Mouse (Mus musculus) heart, adult 10 weeks (tissue): ENCODE data around the gene Mapkap1. TPM values are rescaled to one million over a fixed set of nuclear protein-coding genes. Genes with fewer than 3 reads are reported as not detected.

Experiments
- polyA plus RNA-seq: library from polyadenylated mRNA; stranded (reverse); fragments of 350-450 nt; fragmentation: Illumina TruSeq; extraction: RNeasy Lipid Tissue Mini Kit (QIAGEN cat#74804); gene quantifications from one replicate; pipeline ENCODE4 v1.2.3, GENCODE M21; 2014; ENCODE audit warnings: low read depth, low replicate concordance

The Mapkap1 gene
- polyA plus RNA-seq = 47.2 TPM

DNA sequence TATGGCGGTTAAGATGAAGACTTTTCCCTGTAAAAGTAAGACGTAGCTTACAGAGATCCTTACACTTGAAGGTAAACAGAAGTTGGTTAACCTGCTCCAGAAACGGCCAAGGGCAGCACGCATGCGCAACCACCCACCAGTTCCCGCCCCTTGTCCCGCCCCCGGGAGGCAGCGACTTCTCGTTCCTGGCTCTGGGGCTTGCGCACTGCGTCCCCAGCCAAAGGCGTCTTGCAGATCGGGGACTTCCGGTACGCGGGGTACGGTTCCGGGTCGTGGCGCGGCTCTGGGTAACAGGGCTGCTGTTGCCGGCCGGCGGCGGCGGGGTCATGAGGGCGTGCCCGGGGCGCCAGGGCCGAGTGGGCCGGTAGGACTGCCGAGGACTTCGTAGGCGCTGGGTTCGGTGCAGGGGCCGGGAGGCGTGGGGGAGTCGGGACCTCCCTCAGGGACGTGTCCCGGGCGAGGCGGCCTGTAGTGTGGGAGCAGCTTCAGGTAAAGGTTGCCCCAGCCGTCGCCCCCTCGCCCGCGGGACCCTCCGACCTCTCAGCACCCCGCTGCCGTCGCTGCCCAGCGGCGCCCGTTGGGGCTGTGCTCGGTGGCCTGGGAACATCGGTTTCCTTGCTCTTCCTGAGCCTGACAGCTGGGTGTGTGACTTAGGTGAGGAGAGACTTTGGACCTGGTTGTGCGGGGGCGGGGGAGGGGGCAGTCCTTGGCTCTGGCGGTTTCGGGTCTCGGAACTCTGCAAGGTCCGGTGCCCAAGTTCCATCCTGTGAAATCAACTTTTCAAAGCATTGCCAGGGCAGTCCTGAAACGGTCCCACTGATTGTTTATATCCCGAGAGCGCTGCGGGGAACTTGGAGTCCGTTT lies at the start of gene Mapkap1:
Gene Mapkap1, plus strand, starts transcription at position 171 of the 864 bp plus-strand sequence.

GRCm38 (mm10) chr2:34372305-34373301 lies 34.0 kb upstream of the Mapkap1 start, which contains the start of gene Pbx3:
Pbx3 (minus strand) TSS chr2:34373142.

Other genes starting within 250 kb of the Mapkap1 start
- gene Pbx3, start 33.6 kb upstream of the Mapkap1 start, polyA plus RNA-seq = 11.6 TPM